Mouse (Mus musculus) stomach, postnatal 0 days (tissue): ENCODE measurements around the gene Rarb. TPM values are rescaled to one million over a fixed set of nuclear protein-coding genes. Genes with fewer than 3 reads are reported as not detected.

ENCODE experiments used
- ATAC-seq: fragments of 200-750 bp; cut with Nextera tagmentation; 2 replicates; pipeline ENCODE4 v1.8.0; 2017; ENCODE audit not compliant: low FRiP score, low TSS enrichment
- DNase-seq: peaks from one replicate; pipeline ENCODE4 v3.0.0-alpha.2; 2016; ENCODE audit warnings: low spot score
- H3K27ac ChIP-seq: fragments of 300-500 bp; sonication (generic); replicated peaks from 2 replicates; pipeline ENCODE4 v1.5.1; 2014; ENCODE audit warnings: mild to moderate bottlenecking, control low read depth
- H3K27me3 ChIP-seq: fragments of 300-500 bp; sonication (generic); 2 replicates; pipeline ENCODE4 v1.6.1; 2014; ENCODE audit warnings: low read length; ENCODE audit not compliant: control insufficient read depth, insufficient read depth
- H3K36me3 ChIP-seq: fragments of 300-500 bp; sonication (generic); 2 replicates; pipeline ENCODE4 v1.6.1; 2014; ENCODE audit warnings: low read length, mixed read lengths; ENCODE audit not compliant: control insufficient read depth, insufficient read depth
- H3K4me1 ChIP-seq: fragments of 300-500 bp; sonication (generic); replicated peaks from 2 replicates; pipeline ENCODE4 v1.6.1; 2014; ENCODE audit warnings: antibody characterized with exemption; ENCODE audit not compliant: control insufficient read depth, insufficient read depth
- H3K4me2 ChIP-seq: fragments of 300-500 bp; sonication (generic); replicated peaks from 2 replicates; pipeline ENCODE4 v1.6.1; 2014; ENCODE audit warnings: low read depth, mild to moderate bottlenecking, control low read depth, moderate library complexity
- H3K4me3 ChIP-seq: fragments of 300-500 bp; sonication (generic); 2 replicates; pipeline ENCODE4 v1.5.1; 2014; ENCODE audit warnings: low read depth, low read length, control low read depth
- H3K9ac ChIP-seq: fragments of 300-500 bp; sonication (generic); 2 replicates; pipeline ENCODE4 v1.6.1; 2014; ENCODE audit warnings: mild to moderate bottlenecking, low read length, control low read depth, mixed read lengths
- H3K9me3 ChIP-seq: fragments of 300-500 bp; sonication (generic); 2 replicates; pipeline ENCODE4 v1.6.1; 2016; ENCODE audit warnings: low read length; ENCODE audit not compliant: control insufficient read depth
- CTCF ChIP-seq: IDR thresholded peaks from 2 replicates; pipeline ENCODE4 v1.5.1; 2016; ENCODE audit warnings: antibody characterized with exemption, low read depth, mild to moderate bottlenecking, moderate library complexity
- EP300 ChIP-seq: optimal IDR thresholded peaks from 2 replicates; pipeline ENCODE3; 2016; ENCODE audit warnings: antibody characterized with exemption
- WGBS: fragments of 180-500 bp; shearing (Covaris S2); extraction: QIAGEN DNeasy Blood & Tissue Kit; methylation state at CpG from one replicate; pipeline ENCODE4 v1.1.7; 2014; 5-methylcytosine and 5-hydroxymethylcytosine counted together
- polyA plus RNA-seq: library from polyadenylated mRNA; unstranded; fragments of >200 nt; fragmentation: Nextera tagmentation; extraction: Ambion mirVana; gene quantifications from 2 replicates; pipeline ENCODE4 v1.2.1, GENCODE M21; 2015

Gene Rarb
- polyA plus RNA-seq, 1 experiment from 2014 or later: 4.0 TPM

GRCm38 (mm10) chr14:16728175-16728838 is 90.6 kb downstream of the Rarb start:
- Histone ChIP-seq H3K36me3 (no peaks in the 10 kb centered on the region), H3K27me3 (no peaks in the 10 kb centered on the region), H3K4me1 (no peaks in the 10 kb centered on the region), H3K4me2 (no peak overlapping the region), H3K9ac (no peak overlapping the region), H3K4me3 (no peak overlapping the region), H3K9me3 (no peaks in the 10 kb centered on the region), H3K27ac (no peak overlapping the region)
- TF ChIP-seq CTCF (no peak), EP300 (no peak)
- ATAC-seq (0 out of 2 replicates have a peak, but pooled peaks have one; percentile 15), DNase-seq (no peak)
- 74% methylated on average over 2 of the region's 2 CpGs for WGBS

GRCm38 (mm10) chr14:16723991-16724390 is 95.0 kb downstream of the Rarb start:
- ATAC-seq: no peak
- Histone ChIP-seq H3K36me3 (no peaks in the 10 kb centered on the region), H3K27ac (no peak overlapping the region), H3K27me3 (no peaks in the 10 kb centered on the region), H3K9ac (no peak overlapping the region), H3K9me3 (no peaks in the 10 kb centered on the region), H3K4me1 (no peaks in the 10 kb centered on the region), H3K4me3 (no peak overlapping the region), H3K4me2 (no peak overlapping the region)
- DNase-seq: no peak
- whole genome bisulfite sequencing: 92% methylated on average over 13 of the region's 15 CpGs
- no peak for TF ChIP-seq EP300
- no peak for TF ChIP-seq CTCF

GRCm38 (mm10) chr14:16717821-16718220 is 101.1 kb downstream of the Rarb start:
- H3K4me1 ChIP-seq: no peaks in the 10 kb centered on the region
- no peak overlapping the region for H3K4me2 ChIP-seq
- H3K4me3 ChIP-seq: no peak overlapping the region
- no peaks in the 10 kb centered on the region for H3K27me3 ChIP-seq
- TF ChIP-seq CTCF (no peak), EP300 (no peak)
- H3K36me3 ChIP-seq: no peaks in the 10 kb centered on the region
- 77% methylated on average over 3 of the region's 3 CpGs for whole genome bisulfite sequencing
- no peak overlapping the region for H3K9ac ChIP-seq
- ATAC-seq: no peak
- no peaks in the 10 kb centered on the region for H3K9me3 ChIP-seq
- no peak overlapping the region for H3K27ac ChIP-seq
- no peak for DNase-seq

- 39% methylated on average over 9 of the region's 9 CpGs for WGBS
- Histone ChIP-seq H3K4me3 (no peak overlapping the region), H3K27ac (no peak overlapping the region), H3K4me1 (no peaks in the 10 kb centered on the region), H3K9ac (no peak overlapping the region), H3K4me2 (0 out of 2 replicates have a peak overlapping the region, but pooled peaks have one; percentile 11), H3K9me3 (no peaks in the 10 kb centered on the region), H3K36me3 (no peaks in the 10 kb centered on the region), H3K27me3 (no peaks in the 10 kb centered on the region)
- TF ChIP-seq EP300: no peak
- TF ChIP-seq CTCF: no peak
- ATAC-seq: no peak
- DNase-seq: peak; percentile 18
Measured at GRCm38 (mm10) chr14:16714344-16714955, 104.5 kb downstream of the Rarb start.

- Histone ChIP-seq H3K27me3 (no peaks in the 10 kb centered on the region), H3K4me1 (no peaks in the 10 kb centered on the region), H3K36me3 (no peaks in the 10 kb centered on the region), H3K4me2 (no peak overlapping the region), H3K9ac (no peak overlapping the region), H3K27ac (no peak overlapping the region), H3K4me3 (no peak overlapping the region), H3K9me3 (no peaks in the 10 kb centered on the region)
- 54% methylated on average over 2 of the region's 2 CpGs for WGBS
- DNase-seq (no peak), ATAC-seq (no peak)
- TF ChIP-seq CTCF (no peak), EP300 (no peak)
Measured at GRCm38 (mm10) chr14:16713773-16714172, 105.2 kb downstream of the Rarb start.

GRCm38 (mm10) chr14:16699228-16699627 is 119.7 kb downstream of the Rarb start:
- H3K4me2 ChIP-seq: no peak overlapping the region
- WGBS: 78% methylated on average over 4 of the region's 4 CpGs
- DNase-seq: no peak
- ATAC-seq: no peak
- H3K36me3 ChIP-seq: no peaks in the 10 kb centered on the region
- no peak overlapping the region for H3K27ac ChIP-seq
- no peaks in the 10 kb centered on the region for H3K27me3 ChIP-seq
- H3K4me1 ChIP-seq: no peaks in the 10 kb centered on the region
- TF ChIP-seq EP300 (no peak), CTCF (no peak)
- H3K9ac ChIP-seq: no peak overlapping the region
- H3K9me3 ChIP-seq: no peaks in the 10 kb centered on the region
- H3K4me3 ChIP-seq: no peak overlapping the region
